Mouse (Mus musculus) retina, postnatal 7 days (tissue): ENCODE measurements around the gene Fam219a.

Experiments
- DNase-seq: peaks from one replicate; pipeline ENCODE4 v3.0.0-alpha.2; 2012; ENCODE audit warnings: low read depth, low spot score

The Fam219a gene

GRCm38 (mm10) chr4:41554994-41555663 is 14.2 kb downstream of the Fam219a start:
- DNase-seq: no peak

GRCm38 (mm10) chr4:41553116-41553515 is 16.2 kb downstream of the Fam219a start:
- no peak for DNase-seq

GRCm38 (mm10) chr4:41552529-41552928 is 16.8 kb downstream of the Fam219a start:
- peak; percentile 53 for DNase-seq

GRCm38 (mm10) chr4:41547086-41547485 is 22.3 kb downstream of the Fam219a start:
- DNase-seq: no peak

GRCm38 (mm10) chr4:41545985-41546384 is 23.4 kb downstream of the Fam219a start:
- DNase-seq: no peak

GRCm38 (mm10) chr4:41542136-41542535 is 27.2 kb downstream of the Fam219a start:
- DNase-seq: no peak

- no peak for DNase-seq
These were observed 34.5 kb downstream of the Fam219a start for GRCm38 (mm10) chr4:41534866-41535265.

- no peak for DNase-seq
These were observed 36.9 kb downstream of the Fam219a start for GRCm38 (mm10) chr4:41532420-41532819.

- DNase-seq: no peak
These were observed 41.3 kb downstream of the Fam219a start for GRCm38 (mm10) chr4:41527996-41528395.

GRCm38 (mm10) chr4:41527076-41527475 is 42.3 kb downstream of the Fam219a start:
- no peak for DNase-seq

- no peak for DNase-seq
These were observed 42.8 kb downstream of the Fam219a start for GRCm38 (mm10) chr4:41526553-41526952.

GRCm38 (mm10) chr4:41524829-41525228 is 44.5 kb downstream of the Fam219a start:
- no peak for DNase-seq

- DNase-seq: no peak
These were observed 45.5 kb downstream of the Fam219a start for GRCm38 (mm10) chr4:41523839-41524238.

- no peak for DNase-seq
These were observed 46.5 kb downstream of the Fam219a start for GRCm38 (mm10) chr4:41522788-41523187.

- DNase-seq: no peak
These were observed 47.2 kb downstream of the Fam219a start for GRCm38 (mm10) chr4:41522136-41522535.

- no peak for DNase-seq
These were observed 48.7 kb downstream of the Fam219a start for GRCm38 (mm10) chr4:41520641-41521040.

- DNase-seq: no peak
These were observed 50.1 kb downstream of the Fam219a start for GRCm38 (mm10) chr4:41519195-41519594.

- no peak for DNase-seq
These were observed 51.0 kb downstream of the Fam219a start for GRCm38 (mm10) chr4:41518349-41518748.

- no peak for DNase-seq
These were observed 52.1 kb downstream of the Fam219a start, which contains the start of gene 1110017D15Rik for GRCm38 (mm10) chr4:41517233-41517632. Gene 1110017D15Rik (minus strand): TSS chr4:41517333.

GRCm38 (mm10) chr4:41513714-41514113 is 55.6 kb downstream of the Fam219a start:
- no peak for DNase-seq

GRCm38 (mm10) chr4:41513309-41513708 is 56.0 kb downstream of the Fam219a start:
- no peak for DNase-seq

- DNase-seq: no peak
These were observed 61.3 kb downstream of the Fam219a start for GRCm38 (mm10) chr4:41507998-41508397.

GRCm38 (mm10) chr4:41507326-41507924 is 61.9 kb downstream of the Fam219a start:
- no peak for DNase-seq
